ENCODE assay signal across 14 mouse cellular contexts in genomic region chr6:104403951-104404350, GRCm38 (mm10).
"Had no signal": no experiment of that assay in that cellular context is flagged by ENCODE, and none has a peak within 500 bp of the region (broad histone marks: within the 10 kb centered on the region; RNA-seq: fewer than 3 reads in every experiment).

No protein-coding gene starts in this region.

- H3K27ac ChIP-seq: macrophage; midbrain, embryonic 12.5 days; midbrain, embryonic 15.5 days; neural tube, embryonic 12.5 days; stomach, embryonic 15.5 days; stomach, postnatal 0 days had no signal

- H3K4me2 ChIP-seq: lung, embryonic 14.5 days; midbrain, embryonic 12.5 days; midbrain, embryonic 15.5 days; neural tube, embryonic 12.5 days; stomach, embryonic 15.5 days had no signal

- DNase-seq: lung, adult 18-20 months; lung, embryonic 14.5 days; lung, postnatal 10 days; right cerebral cortex, postnatal 14 days; thymus, adult 2 months; thymus, postnatal 25 days; thymus, postnatal 4 days had no signal

- H3K27me3 ChIP-seq: megakaryocyte, embryonic 14.5 days; midbrain, embryonic 12.5 days; midbrain, embryonic 15.5 days; neural tube, embryonic 12.5 days; stomach, embryonic 15.5 days had no signal

- H3K4me3 ChIP-seq: megakaryocyte, embryonic 14.5 days; midbrain, embryonic 12.5 days; midbrain, embryonic 15.5 days; neural tube, embryonic 12.5 days; stomach, embryonic 15.5 days had no signal

- H3K9me3 ChIP-seq: midbrain, embryonic 12.5 days; midbrain, embryonic 15.5 days; neural tube, embryonic 12.5 days; stomach, embryonic 15.5 days had no signal

- ATAC-seq: midbrain, embryonic 15.5 days had no signal

- H3K36me3 ChIP-seq: midbrain, embryonic 12.5 days; midbrain, embryonic 15.5 days; neural tube, embryonic 12.5 days; stomach, embryonic 15.5 days had no signal

- H3K9ac ChIP-seq: lung, embryonic 14.5 days; midbrain, embryonic 12.5 days; midbrain, embryonic 15.5 days; neural tube, embryonic 12.5 days; stomach, embryonic 15.5 days had no signal

- H3K4me1 ChIP-seq: megakaryocyte, embryonic 14.5 days; midbrain, embryonic 12.5 days; midbrain, embryonic 15.5 days; neural tube, embryonic 12.5 days; stomach, embryonic 15.5 days had no signal
